Mouse (Mus musculus): ENCODE measurements around the gene Thsd7a.

- TF ChIP-seq EP300 (IDR thresholded peaks at IDR 0.05; ENCODE audit: insufficient read depth, low read depth, low read length) (no peak), CTCF (IDR thresholded peaks at IDR 0.05; ENCODE audit: low read depth, low read length) (no peak)
Measured at GRCm38 (mm10) chr6:12506877-12507276, 242.3 kb downstream of the Thsd7a start.

Measured in ES-Bruce4 (cell line).